8 mouse cellular contexts compared by ENCODE assay signal in genomic region chr6:88906369-88907108, GRCm38 (mm10). TPM values are rescaled to one million over a fixed set of nuclear protein-coding genes. Genes with fewer than 3 reads are reported as not detected.
DNase-seq lines count a peak whose midpoint lies in the region; ATAC-seq and TF ChIP-seq lines count a peak whose summit lies in the region.

No protein-coding gene starts in this region.

- DNase-seq in gastrocnemius, adult 2 months: peak; percentile 71
- no peak for DNase-seq in gastrocnemius, postnatal 10 days
- DNase-seq in cerebellum, adult 11 months: peak; percentile 61
- peak; percentile 42 to 56 for DNase-seq in left cerebral cortex, adult 18-20 months (ENCODE audit: low spot score in 2 of 2)
- DNase-seq in lung, postnatal 4 days: peak; percentile 72 to 76
- peak; percentile 63 to 67 for DNase-seq in right cerebral cortex, adult 2 months (ENCODE audit: low spot score in 2 of 2)

- 23% methylated on average over 16 of the region's 16 CpGs for WGBS in forebrain, embryonic 13.5 days
- WGBS in hindbrain, embryonic 12.5 days: 18% methylated on average over 16 of the region's 16 CpGs

- peak overlapping the region; percentile 98 for H3K27ac ChIP-seq in gastrocnemius, adult 2 months
- H3K27ac ChIP-seq in forebrain, embryonic 13.5 days: no peak overlapping the region
- no peak overlapping the region for H3K27ac ChIP-seq in hindbrain, embryonic 12.5 days

- H3K9me3 ChIP-seq in forebrain, embryonic 13.5 days (replicated peaks): no peaks in the 10 kb centered on the region
- H3K9me3 ChIP-seq in hindbrain, embryonic 12.5 days (replicated peaks): no peaks in the 10 kb centered on the region

- H3K4me3 ChIP-seq in gastrocnemius, adult 2 months: peak overlapping the region; percentile 31
- no peak overlapping the region for H3K4me3 ChIP-seq in forebrain, embryonic 13.5 days
- no peak overlapping the region for H3K4me3 ChIP-seq in hindbrain, embryonic 12.5 days

- peak; percentile 32; the same call in 1 of the 2 replicates for ATAC-seq in forebrain, embryonic 13.5 days
- ATAC-seq in hindbrain, embryonic 12.5 days (ENCODE audit: low FRiP score): no peak

- H3K4me1 ChIP-seq in forebrain, embryonic 13.5 days: peaks cover 32% of the 10 kb centered on the region
- peaks cover 21% of the 10 kb centered on the region for H3K4me1 ChIP-seq in hindbrain, embryonic 12.5 days

- intact Hi-C loops in gastrocnemius, adult 2 months (cut with DNase I): no loop called here

- peaks cover 21% of the 10 kb centered on the region for H3K36me3 ChIP-seq in forebrain, embryonic 13.5 days (ENCODE audit: poor library complexity, severe bottlenecking)
- H3K36me3 ChIP-seq in hindbrain, embryonic 12.5 days: peaks cover 24% of the 10 kb centered on the region

- H3K27me3 ChIP-seq in forebrain, embryonic 13.5 days: no peaks in the 10 kb centered on the region
- no peaks in the 10 kb centered on the region for H3K27me3 ChIP-seq in hindbrain, embryonic 12.5 days

- TF ChIP-seq CTCF in gastrocnemius, adult 2 months (IDR thresholded peaks at IDR 0.05): peak; percentile 92

- H3K9ac ChIP-seq in forebrain, embryonic 13.5 days: no peak overlapping the region
- H3K9ac ChIP-seq in hindbrain, embryonic 12.5 days: no peak overlapping the region

- peak overlapping the region; percentile 18; the same call in 1 of the 2 replicates for H3K4me2 ChIP-seq in forebrain, embryonic 13.5 days
- peak overlapping the region; percentile 25; the same call in 1 of the 2 replicates for H3K4me2 ChIP-seq in hindbrain, embryonic 12.5 days (replicated peaks)

RNA-seq across cellular contexts. Expression of gene Tpra1, which starts 4.5 kb away (rescaled TPM):
- total RNA-seq in gastrocnemius, adult 2 months (2021): 10 to 100 TPM; 25.5 to 26.1 TPM
- 10 to 100 TPM; 21.4 to 34.4 TPM for total RNA-seq in gastrocnemius, postnatal 10 days (2021)
- 45.4 and 53.9 TPM in 2 replicates for polyA plus RNA-seq in forebrain, embryonic 13.5 days (2015; fragmentation: Nextera tagmentation; extraction: Ambion mirVana)
- 67.3 and 76.0 TPM in 2 replicates for polyA plus RNA-seq in hindbrain, embryonic 12.5 days (2016; fragmentation: Nextera tagmentation; extraction: Ambion mirVana)
- 10 to 100 TPM; 45.5 to 47.2 TPM for total RNA-seq in left cerebral cortex, adult 18-20 months (2021)

RNA-seq across cellular contexts. Expression of gene Mcm2, which starts 8.0 kb away (rescaled TPM):
- 1 to 10 TPM; 6.6 to 7.5 TPM for total RNA-seq in gastrocnemius, adult 2 months (2021)
- total RNA-seq in gastrocnemius, postnatal 10 days (2021): 10 to 100 TPM; 15.5 to 23.7 TPM
- 133 and 157 TPM in 2 replicates for polyA plus RNA-seq in forebrain, embryonic 13.5 days (2015; fragmentation: Nextera tagmentation; extraction: Ambion mirVana)
- 119 and 130 TPM in 2 replicates for polyA plus RNA-seq in hindbrain, embryonic 12.5 days (2016; fragmentation: Nextera tagmentation; extraction: Ambion mirVana)
- 1 to 10 TPM; 3.7 to 6.8 TPM for total RNA-seq in left cerebral cortex, adult 18-20 months (2021)

RNA-seq across cellular contexts. Expression of gene Podxl2, which starts 31.7 kb away (rescaled TPM):
- total RNA-seq in gastrocnemius, adult 2 months (2021): 10 to 100 TPM; 48.5 to 55.1 TPM
- 10 to 100 TPM; 69.0 to 70.3 TPM for total RNA-seq in gastrocnemius, postnatal 10 days (2021)
- polyA plus RNA-seq in forebrain, embryonic 13.5 days (2015; fragmentation: Nextera tagmentation; extraction: Ambion mirVana): 355 and 357 TPM in 2 replicates
- polyA plus RNA-seq in hindbrain, embryonic 12.5 days (2016; fragmentation: Nextera tagmentation; extraction: Ambion mirVana): 386 and 391 TPM in 2 replicates
- total RNA-seq in left cerebral cortex, adult 18-20 months (2021): 100 to 1,000 TPM; 202 to 219 TPM
